Mouse (Mus musculus): Measurements from ENCODE around the gene Txndc15.
A peak's percentile ranks its signal among the peaks of the same experiment; 100 is the strongest.

The Txndc15 gene

GRCm38 (mm10) chr13:55732121-55732520, 17.7 kb downstream of the Txndc15 start:
- no peak for DNase-seq

- no peak for DNase-seq
Measured at GRCm38 (mm10) chr13:55733628-55734502, 19.4 kb downstream of the Txndc15 start.

GRCm38 (mm10) chr13:55737885-55738284, 23.4 kb downstream of the Txndc15 start:
- no peak for DNase-seq

DNA sequence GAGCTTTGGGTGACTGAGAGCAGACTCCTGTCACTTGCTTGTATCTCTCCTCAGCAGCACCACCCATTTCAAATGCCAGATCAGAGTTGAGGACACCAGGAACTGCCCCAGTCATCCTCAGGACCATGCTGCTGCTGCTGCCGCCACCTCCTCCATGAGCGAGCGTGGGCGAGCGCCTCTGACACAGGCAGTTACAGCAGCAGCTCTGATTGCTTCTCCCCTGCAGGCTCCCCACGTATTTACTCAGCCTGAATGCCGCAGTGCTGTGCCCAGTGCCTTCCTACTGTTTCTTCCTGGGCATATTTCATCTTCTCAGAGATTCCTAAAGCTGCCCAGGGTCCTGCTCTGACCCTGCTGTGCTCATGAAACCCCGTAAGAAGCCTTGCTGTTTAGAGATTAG, 27.9 kb downstream of the Txndc15 start:
- no peak for DNase-seq

DNA sequence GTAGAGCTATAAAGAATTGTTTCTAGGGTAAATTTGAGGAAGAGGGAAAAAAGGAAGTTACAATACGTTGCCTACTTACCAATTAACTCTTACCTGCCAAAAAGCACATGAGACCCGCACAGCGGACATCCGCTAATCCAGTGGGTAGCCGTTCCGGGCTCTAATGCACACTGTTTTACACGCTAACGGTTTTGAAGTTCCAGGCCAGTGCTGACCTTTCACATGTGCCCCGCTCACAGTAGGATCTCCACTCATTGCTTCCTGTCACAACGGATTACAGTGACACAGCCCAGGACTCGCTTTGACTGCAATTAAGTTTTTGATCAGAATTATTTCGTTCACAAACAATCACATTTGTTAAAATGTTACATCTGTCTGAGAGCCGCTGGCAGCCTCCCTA, 39.9 kb downstream of the Txndc15 start:
- no peak for DNase-seq

- no peak for DNase-seq
Measured at GRCm38 (mm10) chr13:55756789-55757188, 42.3 kb downstream of the Txndc15 start.

DNA sequence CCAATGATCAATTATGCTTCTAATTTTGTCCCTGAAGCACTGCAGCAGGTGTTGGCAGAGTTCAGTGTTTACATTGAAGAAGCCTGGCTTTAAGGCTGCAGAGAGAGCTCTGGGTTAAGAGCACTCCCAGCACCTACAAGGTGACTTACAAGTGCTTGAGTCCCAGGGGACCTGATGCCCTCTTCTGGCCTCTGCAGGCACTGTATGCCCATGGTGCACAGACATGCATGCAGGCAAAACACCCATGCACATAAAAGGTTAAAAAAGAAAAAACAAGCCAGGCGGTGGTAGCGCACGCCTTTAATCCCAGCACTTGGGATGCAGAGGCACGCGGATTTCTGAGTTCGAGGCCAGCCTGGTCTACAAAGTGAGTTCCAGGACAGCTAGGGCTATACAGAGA, 43.2 kb downstream of the Txndc15 start:
- no peak for DNase-seq

DNA sequence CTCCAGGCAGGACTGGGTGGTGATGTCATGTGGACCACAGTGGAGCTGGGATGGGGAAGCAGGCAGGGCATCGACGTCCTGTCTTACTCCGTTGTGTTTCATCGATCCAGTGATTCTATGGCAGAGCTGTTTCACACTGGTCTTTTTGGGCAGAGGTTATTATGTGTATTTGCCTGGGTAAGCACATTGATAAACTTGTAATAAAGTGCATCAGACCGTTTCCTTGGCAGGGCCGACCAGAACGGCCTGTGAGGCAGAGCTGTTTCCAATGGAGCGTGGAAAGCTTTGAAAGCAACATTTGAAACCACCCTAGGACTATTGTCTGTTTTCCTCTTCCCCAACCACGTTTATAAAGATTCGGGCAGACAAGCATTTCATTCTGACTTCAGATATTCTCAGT, 46.1 kb downstream of the Txndc15 start:
- peak; percentile 17 for DNase-seq

DNA sequence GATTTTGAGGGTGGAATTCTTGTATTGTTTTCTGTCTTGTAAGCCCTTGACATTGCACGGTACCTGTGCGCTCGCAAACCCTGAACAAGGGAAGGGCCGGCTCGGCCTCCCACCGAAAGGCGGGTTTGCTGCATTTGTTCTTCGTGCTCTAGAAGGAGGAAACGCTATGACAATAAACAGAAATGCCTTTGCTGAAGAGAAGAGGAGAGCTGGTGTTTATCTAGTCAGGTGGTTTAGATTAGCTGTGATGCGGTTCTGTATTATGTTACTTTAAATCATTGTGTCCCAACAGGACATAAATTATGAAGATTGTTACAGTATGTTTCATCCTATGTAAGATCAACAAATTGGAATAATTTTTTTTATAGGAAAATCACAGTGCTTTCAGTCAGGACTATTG, 47.0 kb downstream of the Txndc15 start:
- no peak for DNase-seq

DNA sequence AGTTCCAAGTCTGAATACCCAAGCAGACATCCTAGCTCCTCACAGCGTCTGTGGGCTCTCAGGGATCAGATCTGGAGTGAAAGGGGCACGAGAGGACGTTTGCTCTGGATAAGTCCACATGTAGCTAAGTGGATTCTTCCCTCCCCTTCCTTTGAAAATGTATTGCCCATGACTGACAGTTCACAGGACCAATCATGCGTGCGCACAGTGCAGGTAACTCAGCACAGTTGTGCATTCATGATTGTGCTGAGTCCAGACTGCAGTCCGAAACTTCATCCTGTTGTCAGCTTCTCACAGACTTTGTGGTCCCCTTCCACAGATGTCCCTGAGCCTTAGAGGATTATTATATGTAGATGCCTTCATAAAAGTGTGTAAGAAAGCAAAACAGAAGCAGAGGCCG, 59.9 kb downstream of the Txndc15 start:
- DNase-seq, result no peak

GRCm38 (mm10) chr13:55775056-55775455, 60.6 kb downstream of the Txndc15 start:
- DNase-seq, result no peak

All from kidney, adult 18-20 months (tissue).